In the genomic region with DNA sequence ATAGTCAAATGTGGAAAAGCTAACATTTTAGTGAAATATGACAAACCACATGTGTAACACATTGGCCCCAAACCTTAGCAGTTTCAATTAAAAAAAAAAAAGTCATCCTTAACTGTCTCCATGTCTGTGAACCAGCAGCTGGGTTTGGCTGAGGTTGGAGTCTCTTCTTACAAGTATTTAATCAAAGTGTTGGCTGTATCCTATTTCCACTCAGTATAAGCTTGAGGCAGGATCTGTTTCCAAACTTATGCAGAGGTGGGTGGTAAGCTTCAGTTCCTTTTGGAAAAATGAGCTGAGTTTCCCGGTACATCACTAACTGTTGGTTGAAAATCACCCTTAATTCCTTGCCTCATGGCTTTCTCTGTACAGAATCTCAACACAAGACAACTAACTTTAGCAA, we compare ENCODE assay signal across 25 mouse cellular contexts.
"Had no signal": no experiment of that assay in that cellular context is flagged by ENCODE, and none has a peak within 500 bp of the region (broad histone marks: within the 10 kb centered on the region; RNA-seq: fewer than 3 reads in every experiment).

No protein-coding gene starts in this region.

- H3K9ac ChIP-seq: limb, embryonic 13.5 days; liver, embryonic 12.5 days; liver, embryonic 15.5 days; lung, embryonic 15.5 days; midbrain, embryonic 13.5 days; neural tube, embryonic 13.5 days; stomach, embryonic 15.5 days had no signal

- ATAC-seq: inflammation-experienced regulatory T-cells, adult 6 months; intestine, embryonic 16.5 days; liver, embryonic 12.5 days; midbrain, embryonic 13.5 days; midbrain, embryonic 16.5 days had no signal

- DNase-seq: kidney, postnatal 10 days; kidney, postnatal 36 days; layer of hippocampus, postnatal 36 days; liver; lung, adult 18-20 months; lung, postnatal 10 days; lung, postnatal 36 days; retina, postnatal 1 day; right cerebral cortex, postnatal 4 days; spleen, adult 18-20 months; thymus, postnatal 25 days had no signal

- H3K27me3 ChIP-seq: limb, embryonic 13.5 days; liver, embryonic 12.5 days; liver, embryonic 15.5 days; lung, embryonic 15.5 days; megakaryocyte, embryonic 14.5 days; midbrain, embryonic 13.5 days; neural tube, embryonic 13.5 days; stomach, embryonic 15.5 days had no signal

- H3K4me2 ChIP-seq: limb, embryonic 13.5 days; liver, embryonic 12.5 days; liver, embryonic 15.5 days; lung, embryonic 15.5 days; midbrain, embryonic 13.5 days; neural tube, embryonic 13.5 days; stomach, embryonic 15.5 days had no signal

- H3K36me3 ChIP-seq: limb, embryonic 10.5 days; limb, embryonic 13.5 days; liver, embryonic 12.5 days; liver, embryonic 15.5 days; lung, embryonic 15.5 days; midbrain, embryonic 10.5 days; midbrain, embryonic 13.5 days; neural tube, embryonic 13.5 days; stomach, embryonic 15.5 days had no signal

- H3K4me1 ChIP-seq: limb, embryonic 10.5 days; limb, embryonic 13.5 days; liver, embryonic 12.5 days; liver, embryonic 15.5 days; lung, embryonic 15.5 days; megakaryocyte, embryonic 14.5 days; midbrain, embryonic 10.5 days; midbrain, embryonic 13.5 days; neural tube, embryonic 13.5 days; stomach, embryonic 15.5 days had no signal

- H3K9me3 ChIP-seq: limb, embryonic 10.5 days; limb, embryonic 13.5 days; liver, embryonic 12.5 days; liver, embryonic 15.5 days; lung, embryonic 15.5 days; megakaryocyte, embryonic 14.5 days; midbrain, embryonic 10.5 days; midbrain, embryonic 13.5 days; neural tube, embryonic 13.5 days; stomach, embryonic 15.5 days had no signal

- H3K27ac ChIP-seq: limb, embryonic 10.5 days; limb, embryonic 13.5 days; liver, embryonic 12.5 days; liver, embryonic 15.5 days; lung, embryonic 15.5 days; midbrain, embryonic 10.5 days; midbrain, embryonic 13.5 days; neural tube, embryonic 13.5 days; stomach, embryonic 15.5 days had no signal

- H3K4me3 ChIP-seq: limb, embryonic 10.5 days; limb, embryonic 13.5 days; liver, embryonic 12.5 days; liver, embryonic 15.5 days; lung, embryonic 15.5 days; megakaryocyte, embryonic 14.5 days; midbrain, embryonic 10.5 days; midbrain, embryonic 13.5 days; myocyte; neural tube, embryonic 13.5 days; stomach, embryonic 15.5 days had no signal
